Mouse (Mus musculus): ENCODE measurements around the gene Spo11. TPM values are rescaled to one million over a fixed set of nuclear protein-coding genes. Genes with fewer than 3 reads are reported as not detected.
A peak's percentile ranks its signal among the peaks of the same experiment; 100 is the strongest.

The Spo11 gene
- total and polyA plus RNA-seq, 2 experiments from 2014 or later: 0.18 TPM; not detected in 1

DNA sequence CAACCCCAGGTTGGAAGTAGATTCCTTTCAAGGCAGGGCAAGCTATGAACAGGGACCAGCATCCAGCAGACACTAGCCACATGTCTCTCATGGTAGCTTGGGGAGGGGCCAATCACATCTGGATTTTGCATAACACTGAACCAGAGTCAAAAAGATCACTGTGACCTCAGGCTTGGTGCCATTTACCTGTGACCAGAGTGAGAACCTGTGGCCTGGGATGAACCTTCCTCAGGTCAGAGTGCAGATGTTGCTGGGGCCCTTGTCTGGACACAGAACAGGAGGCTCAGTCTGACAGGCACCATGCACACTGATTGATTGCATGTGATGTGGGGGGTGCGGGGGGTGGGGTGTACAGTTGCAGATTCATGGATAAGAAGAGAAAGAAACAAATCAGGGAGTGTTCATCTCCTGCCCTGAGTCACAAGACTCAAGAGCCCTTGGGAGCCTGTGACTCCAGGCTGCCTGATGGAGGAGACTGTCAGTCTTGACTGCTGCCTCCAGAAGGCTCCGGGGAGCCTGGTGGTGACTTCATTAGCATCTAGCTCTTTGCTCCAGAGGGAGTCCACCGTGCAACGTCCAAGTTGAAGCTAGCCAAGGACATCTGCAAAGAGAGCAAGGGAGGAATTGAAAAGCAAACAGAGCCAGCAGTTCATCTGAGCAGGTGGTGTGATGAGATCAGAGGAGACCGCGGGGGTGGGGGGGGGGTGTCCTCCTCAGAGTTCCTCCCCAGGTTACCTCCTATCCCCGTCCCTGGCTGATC is 3.5 kb upstream of the Spo11 start:
- Histone ChIP-seq H3K4me3 (ENCODE audit: low read depth, low read length) (no peak overlapping the region), H3K9ac (replicated peaks; ENCODE audit: low read depth, low read length) (no peak overlapping the region), H3K36me3 (replicated peaks; ENCODE audit: control insufficient read depth, insufficient read depth, low read length) (no peaks in the 10 kb centered on the region), H3K27ac (ENCODE audit: low read depth) (no peak overlapping the region), H3K9me3 (replicated peaks; ENCODE audit: control insufficient read depth, low read length) (no peaks in the 10 kb centered on the region), H3K4me2 (ENCODE audit: low read depth, low read length) (no peak overlapping the region), H3K27me3 (ENCODE audit: control insufficient read depth, insufficient read depth, low read length) (no peaks in the 10 kb centered on the region), H3K4me1 (ENCODE audit: control insufficient read depth, insufficient read depth) (no peaks in the 10 kb centered on the region)
- no peak for DNase-seq (ENCODE audit: low spot score)
- no peak for ATAC-seq (ENCODE audit: insufficient read depth, low read depth)
- 29% methylated on average over 7 of the region's 7 CpGs for WGBS
- no peak for TF ChIP-seq EP300 (IDR thresholded peaks at IDR 0.05; ENCODE audit: low read depth)
- TF ChIP-seq CTCF (IDR thresholded peaks at IDR 0.05; ENCODE audit: low read depth): no peak

DNA sequence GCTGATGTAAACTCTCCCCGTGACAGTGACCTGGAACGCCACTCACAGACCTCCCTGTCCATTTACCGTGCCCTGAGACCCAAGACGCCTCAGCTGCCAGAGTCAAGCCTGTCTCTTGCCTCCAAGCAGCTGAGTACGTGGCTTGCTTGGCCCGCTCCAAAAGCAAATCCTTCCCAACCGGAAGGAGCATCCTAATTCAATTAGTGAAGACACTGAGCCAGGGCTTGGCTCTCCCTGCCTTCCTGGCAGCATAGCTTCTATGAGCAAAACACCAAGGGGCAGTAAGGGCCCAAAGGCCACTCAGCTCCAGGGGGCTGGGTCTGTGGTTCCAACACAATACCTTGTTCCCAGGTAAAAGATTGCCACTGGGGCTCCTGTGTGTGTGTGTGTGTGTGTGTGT is 2.8 kb upstream of the Spo11 start:
- no peaks in the 10 kb centered on the region for H3K27me3 ChIP-seq (ENCODE audit: control insufficient read depth, insufficient read depth, low read length)
- no peak for DNase-seq (ENCODE audit: low spot score)
- WGBS: 63% methylated on average over 7 of the region's 7 CpGs
- no peak overlapping the region for H3K9ac ChIP-seq (replicated peaks; ENCODE audit: low read depth, low read length)
- H3K27ac ChIP-seq (ENCODE audit: low read depth): no peak overlapping the region
- no peaks in the 10 kb centered on the region for H3K9me3 ChIP-seq (replicated peaks; ENCODE audit: control insufficient read depth, low read length)
- no peaks in the 10 kb centered on the region for H3K36me3 ChIP-seq (replicated peaks; ENCODE audit: control insufficient read depth, insufficient read depth, low read length)
- no peak overlapping the region for H3K4me2 ChIP-seq (ENCODE audit: low read depth, low read length)
- ATAC-seq (ENCODE audit: insufficient read depth, low read depth): no peak
- H3K4me1 ChIP-seq (ENCODE audit: control insufficient read depth, insufficient read depth): no peaks in the 10 kb centered on the region
- TF ChIP-seq EP300 (IDR thresholded peaks at IDR 0.05; ENCODE audit: low read depth) (no peak), CTCF (IDR thresholded peaks at IDR 0.05; ENCODE audit: low read depth) (no peak)
- no peak overlapping the region for H3K4me3 ChIP-seq (ENCODE audit: low read depth, low read length)

DNA sequence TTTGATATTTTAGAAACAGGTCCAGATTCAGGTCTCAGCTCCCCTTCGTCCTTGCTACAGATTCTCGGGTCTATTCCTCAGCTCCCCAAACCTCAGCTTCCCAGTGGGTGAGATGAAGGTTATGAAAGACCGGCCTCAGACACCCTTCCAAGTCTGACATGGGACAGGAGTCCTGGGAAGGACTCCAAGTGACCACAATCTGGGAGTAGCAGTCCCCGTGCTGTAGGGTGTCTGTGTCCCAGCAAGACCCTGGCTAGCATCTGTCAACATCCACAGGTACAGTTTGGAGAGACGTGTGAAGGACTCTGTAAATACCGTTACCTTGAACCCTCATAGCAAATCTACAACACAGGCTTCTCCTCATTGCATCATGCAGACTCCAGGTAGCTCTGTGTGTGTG is 2.3 kb upstream of the Spo11 start:
- no peak for TF ChIP-seq CTCF (IDR thresholded peaks at IDR 0.05; ENCODE audit: low read depth)
- TF ChIP-seq EP300 (IDR thresholded peaks at IDR 0.05; ENCODE audit: low read depth): no peak
- ATAC-seq (ENCODE audit: insufficient read depth, low read depth): 0 out of 2 replicates have a peak, but pooled peaks have one; percentile 28
- Histone ChIP-seq H3K27me3 (ENCODE audit: control insufficient read depth, insufficient read depth, low read length) (no peaks in the 10 kb centered on the region), H3K36me3 (replicated peaks; ENCODE audit: control insufficient read depth, insufficient read depth, low read length) (no peaks in the 10 kb centered on the region), H3K4me2 (ENCODE audit: low read depth, low read length) (no peak overlapping the region), H3K27ac (ENCODE audit: low read depth) (no peak overlapping the region), H3K4me3 (ENCODE audit: low read depth, low read length) (no peak overlapping the region), H3K9ac (replicated peaks; ENCODE audit: low read depth, low read length) (no peak overlapping the region), H3K4me1 (ENCODE audit: control insufficient read depth, insufficient read depth) (no peaks in the 10 kb centered on the region), H3K9me3 (replicated peaks; ENCODE audit: control insufficient read depth, low read length) (no peaks in the 10 kb centered on the region)
- DNase-seq (ENCODE audit: low spot score): no peak
- 38% methylated on average over 6 of the region's 6 CpGs for WGBS

DNA sequence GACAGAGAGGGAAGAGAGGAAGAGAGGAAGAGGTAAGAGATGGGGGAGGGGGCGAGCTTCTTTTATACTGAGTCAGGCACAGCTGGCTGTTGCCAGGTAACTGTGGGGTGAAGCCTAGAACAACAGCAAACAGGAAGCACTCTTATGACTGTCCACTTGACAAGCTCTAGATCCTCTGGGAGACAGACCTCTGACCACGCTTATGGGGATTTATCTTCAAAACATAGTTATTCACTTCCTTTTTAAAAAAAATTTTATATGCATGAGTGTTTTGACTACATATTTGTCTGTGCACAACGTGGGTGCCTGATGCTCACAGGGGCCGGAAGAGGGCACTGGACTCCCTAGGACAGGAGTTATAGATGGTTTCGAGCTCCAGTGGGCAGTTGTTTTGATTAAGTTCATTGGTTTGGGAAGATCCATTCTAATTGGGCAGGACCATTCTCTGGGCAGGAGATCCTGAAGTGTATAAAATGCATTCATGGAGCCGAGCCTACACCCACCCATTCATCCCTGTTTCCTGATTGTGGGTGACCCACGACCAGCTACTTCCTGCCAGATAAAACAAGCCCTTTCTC is 750 bp upstream of the Spo11 start:
- WGBS: 43% methylated on average over 7 of the region's 7 CpGs
- no peak overlapping the region for H3K9ac ChIP-seq (replicated peaks; ENCODE audit: low read depth, low read length)

DNA sequence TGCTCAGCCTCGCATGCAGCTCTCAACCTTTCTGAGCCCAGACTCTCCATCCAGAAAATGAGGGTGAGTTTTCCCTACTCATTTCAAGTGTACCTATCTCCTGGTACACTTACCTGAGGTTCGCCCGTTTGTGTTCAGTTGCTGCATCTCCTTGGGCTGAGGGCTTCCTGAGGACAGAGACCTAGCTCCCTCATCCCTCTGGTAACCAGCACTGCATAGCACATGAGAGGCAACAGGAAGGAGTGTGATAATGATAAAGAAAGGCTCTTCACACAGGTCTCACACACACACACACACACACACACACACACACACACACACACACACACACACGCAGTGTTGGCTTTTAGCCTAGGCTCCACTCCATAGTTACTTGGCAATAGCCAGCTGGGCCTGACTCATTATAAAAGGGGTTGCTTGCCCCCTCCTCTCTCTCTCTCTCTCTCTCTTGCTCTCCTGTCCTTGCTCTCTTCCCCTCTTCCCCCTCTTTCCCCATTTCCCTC is 682 bp downstream of the Spo11 start:
- TF ChIP-seq CTCF (IDR thresholded peaks at IDR 0.05; ENCODE audit: low read depth): no peak
- TF ChIP-seq EP300 (IDR thresholded peaks at IDR 0.05; ENCODE audit: low read depth): no peak
- ATAC-seq (ENCODE audit: insufficient read depth, low read depth): no peak
- Histone ChIP-seq H3K9me3 (replicated peaks; ENCODE audit: control insufficient read depth, low read length) (no peaks in the 10 kb centered on the region), H3K4me1 (ENCODE audit: control insufficient read depth, insufficient read depth) (no peaks in the 10 kb centered on the region), H3K36me3 (replicated peaks; ENCODE audit: control insufficient read depth, insufficient read depth, low read length) (no peaks in the 10 kb centered on the region), H3K27ac (ENCODE audit: low read depth) (peak overlapping the region; percentile 43; the same call in 1 of the 2 replicates), H3K27me3 (ENCODE audit: control insufficient read depth, insufficient read depth, low read length) (no peaks in the 10 kb centered on the region), H3K9ac (replicated peaks; ENCODE audit: low read depth, low read length) (no peak overlapping the region), H3K4me3 (ENCODE audit: low read depth, low read length) (peak overlapping the region; percentile 15; the same call in 1 of the 2 replicates), H3K4me2 (ENCODE audit: low read depth, low read length) (no peak overlapping the region; the same call in 1 of the 2 replicates)
- DNase-seq (ENCODE audit: low spot score): no peak
- WGBS: 56% methylated on average over 4 of the region's 4 CpGs

More for the DNA sequence above, 750 bp upstream of the Spo11 start:
- H3K27ac ChIP-seq (ENCODE audit: low read depth): peak overlapping the region; percentile 22; the same call in 1 of the 2 replicates
- TF ChIP-seq EP300 (IDR thresholded peaks at IDR 0.05; ENCODE audit: low read depth): no peak
- TF ChIP-seq CTCF (IDR thresholded peaks at IDR 0.05; ENCODE audit: low read depth): no peak
- H3K36me3 ChIP-seq (replicated peaks; ENCODE audit: control insufficient read depth, insufficient read depth, low read length): no peaks in the 10 kb centered on the region
- H3K4me1 ChIP-seq (ENCODE audit: control insufficient read depth, insufficient read depth): no peaks in the 10 kb centered on the region
- DNase-seq (ENCODE audit: low spot score): no peak
- H3K4me2 ChIP-seq (ENCODE audit: low read depth, low read length): peak overlapping the region; percentile 17; the same call in 1 of the 2 replicates
- no peaks in the 10 kb centered on the region for H3K27me3 ChIP-seq (ENCODE audit: control insufficient read depth, insufficient read depth, low read length)
- H3K4me3 ChIP-seq (ENCODE audit: low read depth, low read length): no peak overlapping the region; the same call in 1 of the 2 replicates
- ATAC-seq (ENCODE audit: insufficient read depth, low read depth): no peak
- H3K9me3 ChIP-seq (replicated peaks; ENCODE audit: control insufficient read depth, low read length): no peaks in the 10 kb centered on the region
